Mouse (Mus musculus): ENCODE data around the gene Fam234b. TPM values are rescaled to one million over a fixed set of nuclear protein-coding genes. Genes with fewer than 3 reads are reported as not detected.

The Fam234b gene
- polyA plus RNA-seq, 1 experiment from 2014 or later: 122 TPM

- Histone ChIP-seq H3K9me3 (ENCODE audit: control insufficient read depth, low read length) (no peaks in the 10 kb centered on the region), H3K4me1 (ENCODE audit: control insufficient read depth, insufficient read depth, low read length) (0 out of 2 replicates have a peak, but pooled peaks cover 3% of the 10 kb centered on the region), H3K4me2 (ENCODE audit: low read length) (no peak overlapping the region), H3K4me3 (replicated peaks; ENCODE audit: low read depth, low read length) (no peak overlapping the region), H3K9ac (replicated peaks; ENCODE audit: low read length) (no peak overlapping the region), H3K27ac (replicated peaks; ENCODE audit: low read depth, low read length) (no peak overlapping the region), H3K36me3 (ENCODE audit: control insufficient read depth, insufficient read depth, low read length) (no peaks in the 10 kb centered on the region), H3K27me3 (ENCODE audit: control insufficient read depth, insufficient read depth, low read length) (no peaks in the 10 kb centered on the region)
- no peak for ATAC-seq (ENCODE audit: low FRiP score, low TSS enrichment)
- no peak for DNase-seq
- WGBS: 61% methylated on average over 2 of the region's 2 CpGs
Measured at GRCm38 (mm10) chr6:135271761-135272160, 74.0 kb downstream of the Fam234b start.

- Histone ChIP-seq H3K27ac (replicated peaks; ENCODE audit: low read depth, low read length) (no peak overlapping the region), H3K36me3 (ENCODE audit: control insufficient read depth, insufficient read depth, low read length) (no peaks in the 10 kb centered on the region), H3K27me3 (ENCODE audit: control insufficient read depth, insufficient read depth, low read length) (no peaks in the 10 kb centered on the region), H3K9ac (replicated peaks; ENCODE audit: low read length) (no peak overlapping the region), H3K4me2 (ENCODE audit: low read length) (no peak overlapping the region), H3K4me3 (replicated peaks; ENCODE audit: low read depth, low read length) (no peak overlapping the region), H3K9me3 (ENCODE audit: control insufficient read depth, low read length) (no peaks in the 10 kb centered on the region), H3K4me1 (ENCODE audit: control insufficient read depth, insufficient read depth, low read length) (0 out of 2 replicates have a peak, but pooled peaks cover 3% of the 10 kb centered on the region)
- DNase-seq (no peak), ATAC-seq (ENCODE audit: low FRiP score, low TSS enrichment) (no peak)
- WGBS: 96% methylated on average over 6 of the region's 6 CpGs
Measured at GRCm38 (mm10) chr6:135273066-135273465, 75.3 kb downstream of the Fam234b start.

- ATAC-seq (ENCODE audit: low FRiP score, low TSS enrichment): no peak
- peak; percentile 32 for DNase-seq
- Histone ChIP-seq H3K9me3 (ENCODE audit: control insufficient read depth, low read length) (no peaks in the 10 kb centered on the region), H3K4me2 (ENCODE audit: low read length) (no peak overlapping the region), H3K27ac (replicated peaks; ENCODE audit: low read depth, low read length) (no peak overlapping the region), H3K4me1 (ENCODE audit: control insufficient read depth, insufficient read depth, low read length) (0 out of 2 replicates have a peak, but pooled peaks cover 3% of the 10 kb centered on the region), H3K9ac (replicated peaks; ENCODE audit: low read length) (no peak overlapping the region), H3K27me3 (ENCODE audit: control insufficient read depth, insufficient read depth, low read length) (no peaks in the 10 kb centered on the region), H3K36me3 (ENCODE audit: control insufficient read depth, insufficient read depth, low read length) (no peaks in the 10 kb centered on the region), H3K4me3 (replicated peaks; ENCODE audit: low read depth, low read length) (no peak overlapping the region)
- 83% methylated on average over 4 of the region's 4 CpGs for WGBS
Measured at GRCm38 (mm10) chr6:135275231-135275630, 77.5 kb downstream of the Fam234b start.

GRCm38 (mm10) chr6:135276474-135277295, 78.9 kb downstream of the Fam234b start:
- Histone ChIP-seq H3K9ac (replicated peaks; ENCODE audit: low read length) (no peak overlapping the region), H3K36me3 (ENCODE audit: control insufficient read depth, insufficient read depth, low read length) (no peaks in the 10 kb centered on the region), H3K4me1 (ENCODE audit: control insufficient read depth, insufficient read depth, low read length) (0 out of 2 replicates have a peak, but pooled peaks cover 3% of the 10 kb centered on the region), H3K9me3 (ENCODE audit: control insufficient read depth, low read length) (no peaks in the 10 kb centered on the region), H3K27ac (replicated peaks; ENCODE audit: low read depth, low read length) (no peak overlapping the region), H3K4me2 (ENCODE audit: low read length) (no peak overlapping the region), H3K27me3 (ENCODE audit: control insufficient read depth, insufficient read depth, low read length) (no peaks in the 10 kb centered on the region), H3K4me3 (replicated peaks; ENCODE audit: low read depth, low read length) (no peak overlapping the region)
- DNase-seq (no peak), ATAC-seq (ENCODE audit: low FRiP score, low TSS enrichment) (no peak)
- 81% methylated on average over 6 of the region's 6 CpGs for WGBS

- Histone ChIP-seq H3K36me3 (ENCODE audit: control insufficient read depth, insufficient read depth, low read length) (no peaks in the 10 kb centered on the region), H3K4me1 (ENCODE audit: control insufficient read depth, insufficient read depth, low read length) (0 out of 2 replicates have a peak, but pooled peaks cover 3% of the 10 kb centered on the region), H3K27me3 (ENCODE audit: control insufficient read depth, insufficient read depth, low read length) (no peaks in the 10 kb centered on the region), H3K4me3 (replicated peaks; ENCODE audit: low read depth, low read length) (no peak overlapping the region), H3K27ac (replicated peaks; ENCODE audit: low read depth, low read length) (no peak overlapping the region), H3K9me3 (ENCODE audit: control insufficient read depth, low read length) (no peaks in the 10 kb centered on the region), H3K4me2 (ENCODE audit: low read length) (no peak overlapping the region), H3K9ac (replicated peaks; ENCODE audit: low read length) (no peak overlapping the region)
- DNase-seq: no peak
- ATAC-seq (ENCODE audit: low FRiP score, low TSS enrichment): no peak
- 93% methylated on average over 6 of the region's 6 CpGs for WGBS
Measured at GRCm38 (mm10) chr6:135278302-135278701, 80.5 kb downstream of the Fam234b start.

GRCm38 (mm10) chr6:135279286-135279685, 81.5 kb downstream of the Fam234b start:
- Histone ChIP-seq H3K36me3 (ENCODE audit: control insufficient read depth, insufficient read depth, low read length) (no peaks in the 10 kb centered on the region), H3K27ac (replicated peaks; ENCODE audit: low read depth, low read length) (0 out of 2 replicates have a peak overlapping the region, but pooled peaks have one; percentile 20), H3K9ac (replicated peaks; ENCODE audit: low read length) (no peak overlapping the region), H3K27me3 (ENCODE audit: control insufficient read depth, insufficient read depth, low read length) (no peaks in the 10 kb centered on the region), H3K4me1 (ENCODE audit: control insufficient read depth, insufficient read depth, low read length) (0 out of 2 replicates have a peak, but pooled peaks cover 3% of the 10 kb centered on the region), H3K4me3 (replicated peaks; ENCODE audit: low read depth, low read length) (no peak overlapping the region), H3K4me2 (ENCODE audit: low read length) (no peak overlapping the region), H3K9me3 (ENCODE audit: control insufficient read depth, low read length) (no peaks in the 10 kb centered on the region)
- WGBS: 63% methylated on average over 5 of the region's 5 CpGs
- ATAC-seq (ENCODE audit: low FRiP score, low TSS enrichment) (no peak), DNase-seq (peak; percentile 46)

GRCm38 (mm10) chr6:135279856-135280255, 82.1 kb downstream of the Fam234b start:
- 44% methylated on average over 10 of the region's 10 CpGs for WGBS
- Histone ChIP-seq H3K9me3 (ENCODE audit: control insufficient read depth, low read length) (no peaks in the 10 kb centered on the region), H3K9ac (replicated peaks; ENCODE audit: low read length) (no peak overlapping the region), H3K4me2 (ENCODE audit: low read length) (no peak overlapping the region), H3K4me1 (ENCODE audit: control insufficient read depth, insufficient read depth, low read length) (0 out of 2 replicates have a peak, but pooled peaks cover 3% of the 10 kb centered on the region), H3K4me3 (replicated peaks; ENCODE audit: low read depth, low read length) (no peak overlapping the region), H3K27ac (replicated peaks; ENCODE audit: low read depth, low read length) (0 out of 2 replicates have a peak overlapping the region, but pooled peaks have one; percentile 20), H3K36me3 (ENCODE audit: control insufficient read depth, insufficient read depth, low read length) (no peaks in the 10 kb centered on the region), H3K27me3 (ENCODE audit: control insufficient read depth, insufficient read depth, low read length) (no peaks in the 10 kb centered on the region)
- peak; percentile 37 for DNase-seq
- no peak for ATAC-seq (ENCODE audit: low FRiP score, low TSS enrichment)

GRCm38 (mm10) chr6:135292391-135292790, 94.6 kb downstream of the Fam234b start:
- no peak for DNase-seq
- H3K4me1 ChIP-seq (ENCODE audit: control insufficient read depth, insufficient read depth, low read length): no peaks in the 10 kb centered on the region
- no peak for ATAC-seq (ENCODE audit: low FRiP score, low TSS enrichment)
- H3K4me2 ChIP-seq (ENCODE audit: low read length): no peak overlapping the region
- no peak overlapping the region for H3K27ac ChIP-seq (replicated peaks; ENCODE audit: low read depth, low read length)
- H3K4me3 ChIP-seq (replicated peaks; ENCODE audit: low read depth, low read length): no peak overlapping the region
- H3K9me3 ChIP-seq (ENCODE audit: control insufficient read depth, low read length): no peaks in the 10 kb centered on the region
- H3K9ac ChIP-seq (replicated peaks; ENCODE audit: low read length): no peak overlapping the region
- 72% methylated on average over 4 of the region's 4 CpGs for WGBS
- no peaks in the 10 kb centered on the region for H3K27me3 ChIP-seq (ENCODE audit: control insufficient read depth, insufficient read depth, low read length)
- no peaks in the 10 kb centered on the region for H3K36me3 ChIP-seq (ENCODE audit: control insufficient read depth, insufficient read depth, low read length)

- no peak for ATAC-seq (ENCODE audit: low FRiP score, low TSS enrichment)
- DNase-seq: no peak
- WGBS: 89% methylated on average over 6 of the region's 6 CpGs
Measured at GRCm38 (mm10) chr6:135294150-135294549, 96.4 kb downstream of the Fam234b start.

More at GRCm38 (mm10) chr6:135294150-135294549, 96.4 kb downstream of the Fam234b start:
- no peaks in the 10 kb centered on the region for H3K27me3 ChIP-seq (ENCODE audit: control insufficient read depth, insufficient read depth, low read length)
- no peak overlapping the region for H3K9ac ChIP-seq (replicated peaks; ENCODE audit: low read length)
- no peaks in the 10 kb centered on the region for H3K36me3 ChIP-seq (ENCODE audit: control insufficient read depth, insufficient read depth, low read length)
- no peak overlapping the region for H3K27ac ChIP-seq (replicated peaks; ENCODE audit: low read depth, low read length)
- H3K9me3 ChIP-seq (ENCODE audit: control insufficient read depth, low read length): no peaks in the 10 kb centered on the region
- no peak overlapping the region for H3K4me2 ChIP-seq (ENCODE audit: low read length)
- H3K4me3 ChIP-seq (replicated peaks; ENCODE audit: low read depth, low read length): no peak overlapping the region
- no peaks in the 10 kb centered on the region for H3K4me1 ChIP-seq (ENCODE audit: control insufficient read depth, insufficient read depth, low read length)
